Mouse (Mus musculus): Measurements from ENCODE around the gene Cyp2d11.

- TF ChIP-seq CTCF (conservative IDR thresholded peaks at IDR 0.05; ENCODE audit: low read length) (no peak), NANOG (IDR thresholded peaks at IDR 0.05; ENCODE audit: borderline replicate concordance, low read length) (no peak)
These were observed 51.9 kb downstream of the Cyp2d11 start for GRCm38 (mm10) chr15:82341675-82342542.
